Mouse (Mus musculus) heart, postnatal 4 days (tissue): ENCODE results near the gene Slc16a14. TPM values are rescaled to one million over a fixed set of nuclear protein-coding genes. Genes with fewer than 3 reads are reported as not detected.

Experiments
- DNase-seq: peaks from one replicate; pipeline ENCODE4 v3.0.0; 2021
- total RNA-seq, 2 experiments: library from RNA; stranded (reverse); gene quantifications; 2 replicates each; pipeline ENCODE4 v1.2.3; 2021

Slc16a14 gene
- total RNA-seq, 2 experiments from 2014 or later, result 0.11 to 0.38 TPM

- no peak for DNase-seq
These were observed 68.7 kb downstream of the Slc16a14 start for GRCm38 (mm10) chr1:84866231-84866630.

GRCm38 (mm10) chr1:84864645-84865044, 70.3 kb downstream of the Slc16a14 start:
- no peak for DNase-seq

- no peak for DNase-seq
These were observed 73.7 kb downstream of the Slc16a14 start for GRCm38 (mm10) chr1:84861255-84861630.

DNA sequence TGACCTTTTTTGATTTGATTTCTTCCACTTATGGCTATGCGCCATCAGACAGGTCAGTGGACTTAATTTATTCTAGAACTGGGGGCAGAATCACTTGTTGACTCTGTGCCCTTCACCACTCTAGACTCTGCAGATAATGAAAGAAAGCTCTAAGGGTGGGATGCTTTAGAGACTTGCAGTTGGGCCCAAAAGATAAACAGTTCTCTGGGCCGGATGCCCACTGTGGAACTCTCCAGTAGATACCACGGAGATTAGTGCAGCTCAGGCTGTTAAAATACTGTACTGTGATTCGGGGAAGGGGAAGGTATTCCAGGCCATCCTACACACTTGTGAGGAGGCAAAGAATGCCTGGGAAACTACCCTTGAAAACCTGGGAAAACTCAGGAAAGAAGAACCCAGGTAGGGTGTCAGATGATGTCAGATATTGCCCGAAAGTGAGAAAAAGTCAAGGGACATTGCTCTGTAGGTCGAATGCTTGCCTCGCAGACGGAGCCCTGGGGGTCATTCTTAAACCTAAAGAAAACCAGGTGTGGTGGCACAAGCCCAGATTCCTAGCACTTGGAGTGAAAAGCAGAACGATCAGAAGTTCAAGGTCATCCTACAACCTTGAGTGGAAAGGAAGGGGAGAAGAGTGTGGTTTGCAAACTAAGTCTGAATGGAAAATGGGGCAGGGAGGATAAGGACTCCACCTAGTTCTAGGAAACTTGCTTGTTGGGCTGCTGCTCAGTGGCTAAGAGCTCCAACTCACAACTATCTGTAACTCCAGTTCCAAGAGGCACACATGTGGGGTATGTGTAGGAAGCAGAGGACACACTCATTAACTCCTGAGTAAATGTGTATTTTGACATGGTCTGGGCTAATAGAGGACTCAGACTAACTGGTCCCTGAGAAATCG, 74.3 kb downstream of the Slc16a14 start:
- DNase-seq, result no peak

- DNase-seq, result no peak
These were observed 75.3 kb downstream of the Slc16a14 start for GRCm38 (mm10) chr1:84859597-84859996.

Other genes starting within 250 kb of the Slc16a14 start
- under 1 TPM; 0.27 to 0.86 TPM for gene Dner, start 238.9 kb downstream of the Slc16a14 start, total RNA-seq
- 1 to 10 TPM; 1.4 to 2.4 TPM for gene Fbxo36, start 95.3 kb downstream of the Slc16a14 start, total RNA-seq
- gene Trip12, start 94.6 kb downstream of the Slc16a14 start, total RNA-seq, result 100 to 1,000 TPM; 252 to 260 TPM
- gene Gm10553, start 165.0 kb upstream of the Slc16a14 start, total RNA-seq, result not detected
- not detected for gene A530032D15Rik, start 174.7 kb upstream of the Slc16a14 start, total RNA-seq